Mouse (Mus musculus) embryo, embryonic 10.5 days (tissue): Measurements from ENCODE around the gene 4931409K22Rik.

Experiments
- DNase-seq: peaks from one replicate; pipeline ENCODE4 v3.0.0-alpha.2; 2015; ENCODE audit warnings: low spot score

The 4931409K22Rik gene

DNA sequence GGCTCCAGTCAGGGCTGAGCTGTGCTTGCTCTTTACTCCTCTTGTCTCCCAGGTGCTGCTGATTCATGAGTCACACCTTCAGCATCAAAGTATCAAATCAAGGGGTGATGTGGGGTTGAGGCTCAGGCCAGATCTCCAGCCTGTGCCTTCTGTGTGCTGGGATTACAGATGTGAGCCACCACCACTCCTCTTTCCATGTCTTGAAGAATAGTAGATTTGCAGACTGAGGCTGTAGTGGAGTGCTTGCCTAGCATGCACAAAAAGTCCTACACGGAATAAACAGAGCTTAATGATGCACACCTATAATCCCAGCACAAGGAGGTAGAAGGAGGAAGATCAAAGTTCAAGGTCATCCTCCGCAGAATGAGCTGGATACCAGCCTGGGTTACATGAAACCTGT, at the start of gene 4931409K22Rik:
4931409K22Rik (minus strand) TSS at position 101 of the 400 bp plus-strand sequence.
- DNase-seq, result no peak

DNA sequence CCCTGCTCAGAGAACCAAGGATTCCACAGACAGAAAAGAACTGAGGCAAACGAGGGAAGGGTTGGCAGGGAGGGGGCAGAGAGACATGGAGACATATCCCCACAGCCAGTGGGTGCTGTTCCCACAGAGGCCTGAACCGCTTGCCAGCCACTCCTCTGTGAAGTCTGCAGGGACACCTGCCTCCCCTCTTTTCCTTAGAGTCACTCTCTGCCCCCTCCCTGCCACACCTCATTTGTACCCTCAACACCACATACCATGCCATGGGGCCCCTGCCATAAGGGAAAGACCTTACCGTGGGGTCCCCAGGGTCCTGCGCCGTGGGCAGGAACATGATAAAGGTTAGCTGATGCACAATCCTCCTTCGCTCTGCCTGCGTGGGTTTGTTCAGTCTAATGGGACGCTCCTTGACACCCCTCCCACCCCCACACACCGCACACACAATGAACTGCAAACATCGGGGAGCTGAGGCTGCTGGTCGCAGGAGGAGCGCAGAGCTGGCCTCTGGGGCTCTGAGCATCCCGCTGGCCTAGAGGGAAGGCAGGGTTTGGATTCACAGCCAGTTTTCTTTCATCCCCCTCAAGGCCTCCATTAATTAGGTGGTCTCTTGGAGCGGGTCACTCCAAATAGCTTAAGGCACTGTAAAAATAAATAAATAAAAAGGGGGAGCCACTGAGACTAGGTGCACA, 49.5 kb upstream of the 4931409K22Rik start:
- peak; percentile 15 for DNase-seq

DNA sequence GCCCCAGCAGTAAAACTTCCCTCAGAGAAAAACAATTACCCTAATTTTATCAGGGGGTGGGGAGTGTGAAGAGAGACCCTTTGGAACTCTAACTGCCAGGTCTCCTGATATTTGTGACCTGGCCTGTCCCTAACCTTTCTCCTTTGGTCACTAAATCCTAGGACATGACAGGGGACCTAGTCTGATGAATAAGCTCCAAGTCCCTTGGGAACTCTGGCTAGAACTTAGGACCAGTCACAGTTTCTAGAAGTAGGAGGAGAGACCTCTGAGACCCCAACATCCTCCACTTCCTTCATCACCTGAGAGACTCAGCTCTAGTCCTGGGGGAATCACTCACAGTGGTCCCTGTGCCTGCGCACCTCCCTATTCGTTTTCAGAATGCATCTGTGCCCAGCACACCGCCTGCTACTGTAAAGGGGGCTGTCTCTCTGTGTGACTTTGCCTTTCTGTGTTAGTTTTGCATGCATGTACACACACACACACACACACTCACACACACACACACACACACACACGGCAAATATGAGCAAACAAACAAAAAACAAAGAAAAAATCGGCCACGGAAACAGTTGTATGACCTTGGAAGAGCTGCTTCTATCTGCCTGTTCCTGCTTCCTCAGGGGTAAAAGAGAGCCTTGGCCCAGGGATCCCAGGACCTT, 48.8 kb upstream of the 4931409K22Rik start:
- peak; percentile 72 for DNase-seq

DNA sequence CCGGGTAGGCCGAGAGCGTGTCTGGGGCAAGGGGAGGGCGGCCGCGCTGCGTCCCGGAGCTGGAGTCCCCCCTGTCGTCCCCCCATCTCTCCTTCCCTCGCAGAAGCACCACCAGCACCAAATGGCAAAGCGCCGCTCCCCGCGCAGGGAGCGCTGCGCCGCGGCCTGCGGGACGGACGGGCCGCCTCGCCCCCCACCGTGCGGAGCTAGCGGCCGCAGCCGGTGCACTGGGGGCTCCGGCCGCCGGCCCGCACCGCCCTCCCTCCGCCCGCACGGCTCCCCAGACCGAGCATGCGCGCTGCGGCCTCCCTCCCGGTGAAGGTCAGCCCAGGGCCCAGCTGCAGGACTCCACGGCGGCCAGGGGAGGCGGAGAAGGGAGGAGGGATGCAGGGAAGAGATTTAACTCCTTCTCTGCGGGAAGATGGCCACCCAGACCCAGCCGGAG, 48.1 kb upstream of the 4931409K22Rik start:
- peak; percentile 92 for DNase-seq

DNA sequence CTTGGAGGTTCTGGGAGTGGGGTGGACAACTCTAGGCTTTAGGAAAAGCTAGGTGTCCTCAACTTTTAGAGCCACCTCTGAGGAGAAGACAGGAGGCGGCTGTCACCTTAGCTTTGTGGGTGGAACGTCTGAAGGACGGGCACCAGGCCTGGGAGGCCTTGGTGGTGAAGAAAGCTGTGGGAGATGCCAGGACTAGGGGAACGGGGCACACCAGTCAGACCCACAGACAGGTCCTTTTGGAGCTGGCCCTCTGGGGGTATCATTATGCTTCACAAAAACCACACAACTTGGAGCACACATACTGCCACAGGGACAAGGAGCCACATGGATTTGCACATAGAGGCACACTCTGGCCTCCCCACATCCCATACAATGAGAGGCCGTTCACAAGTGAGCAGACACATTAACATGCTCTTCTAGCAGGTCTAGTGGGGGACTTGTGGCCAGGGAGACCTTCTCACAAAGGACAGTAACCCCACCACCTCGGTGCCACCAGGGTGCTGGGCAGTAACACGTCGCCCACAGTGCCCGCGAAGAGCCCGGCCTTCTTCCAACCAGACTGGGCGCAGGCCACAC, 47.6 kb upstream of the 4931409K22Rik start:
- DNase-seq, result no peak

DNA sequence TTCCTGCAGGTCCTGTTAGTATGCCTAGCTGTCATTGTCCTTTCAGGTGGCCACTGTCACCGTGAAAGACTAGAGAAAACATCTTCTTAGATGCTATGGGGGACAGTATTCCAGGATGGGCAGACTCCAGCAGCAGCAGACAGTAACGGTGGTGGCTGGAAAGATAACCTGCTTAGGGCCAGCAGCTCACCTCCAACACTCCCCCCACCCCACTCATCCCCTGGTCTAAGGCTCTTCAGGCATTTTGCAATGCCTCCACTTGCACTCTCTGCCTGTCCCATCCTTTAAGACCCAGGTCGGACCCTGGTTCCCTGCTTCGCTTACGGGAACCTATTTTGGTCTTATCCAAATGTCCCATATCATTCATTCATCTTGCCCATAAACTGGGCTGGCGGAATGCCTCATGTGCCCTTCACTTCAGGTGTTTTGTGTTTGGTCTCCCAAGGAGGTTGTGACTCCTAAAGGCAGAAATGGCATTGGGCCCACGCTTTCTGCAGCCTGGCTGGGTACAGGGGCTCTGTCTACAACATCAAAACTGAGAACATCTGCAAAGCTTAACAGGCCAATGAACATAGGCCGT, 46.9 kb upstream of the 4931409K22Rik start:
- peak; percentile 12 for DNase-seq

DNA sequence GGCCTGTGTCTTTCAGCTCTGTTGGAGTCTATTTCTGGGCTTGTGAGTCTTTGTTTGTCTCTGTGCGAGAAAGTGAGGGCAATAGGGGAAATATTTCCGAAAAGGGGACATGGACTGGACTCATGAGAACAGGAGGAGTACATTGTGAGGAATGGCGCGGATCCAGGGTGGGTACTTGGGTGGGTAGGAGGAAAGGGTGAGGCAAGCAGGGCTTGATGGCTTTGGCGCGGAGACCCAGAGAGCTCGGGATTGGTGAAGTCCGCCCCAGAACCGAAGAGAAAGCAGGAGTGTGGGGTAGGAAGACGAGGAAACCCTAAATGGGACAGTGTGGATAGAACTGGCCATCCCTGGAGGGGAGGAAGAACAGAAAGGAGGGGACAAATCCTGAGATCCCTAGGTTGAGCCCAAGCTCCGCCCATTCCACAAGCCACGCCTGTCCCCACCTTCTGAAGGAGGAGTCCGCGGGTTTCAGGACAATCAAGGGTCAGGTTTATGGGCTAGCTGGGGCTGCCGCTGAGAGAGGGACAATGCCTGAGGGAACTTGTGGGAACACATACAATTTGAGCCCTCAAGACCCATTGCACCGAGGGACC, 46.2 kb upstream of the 4931409K22Rik start:
- peak; percentile 95 for DNase-seq

DNA sequence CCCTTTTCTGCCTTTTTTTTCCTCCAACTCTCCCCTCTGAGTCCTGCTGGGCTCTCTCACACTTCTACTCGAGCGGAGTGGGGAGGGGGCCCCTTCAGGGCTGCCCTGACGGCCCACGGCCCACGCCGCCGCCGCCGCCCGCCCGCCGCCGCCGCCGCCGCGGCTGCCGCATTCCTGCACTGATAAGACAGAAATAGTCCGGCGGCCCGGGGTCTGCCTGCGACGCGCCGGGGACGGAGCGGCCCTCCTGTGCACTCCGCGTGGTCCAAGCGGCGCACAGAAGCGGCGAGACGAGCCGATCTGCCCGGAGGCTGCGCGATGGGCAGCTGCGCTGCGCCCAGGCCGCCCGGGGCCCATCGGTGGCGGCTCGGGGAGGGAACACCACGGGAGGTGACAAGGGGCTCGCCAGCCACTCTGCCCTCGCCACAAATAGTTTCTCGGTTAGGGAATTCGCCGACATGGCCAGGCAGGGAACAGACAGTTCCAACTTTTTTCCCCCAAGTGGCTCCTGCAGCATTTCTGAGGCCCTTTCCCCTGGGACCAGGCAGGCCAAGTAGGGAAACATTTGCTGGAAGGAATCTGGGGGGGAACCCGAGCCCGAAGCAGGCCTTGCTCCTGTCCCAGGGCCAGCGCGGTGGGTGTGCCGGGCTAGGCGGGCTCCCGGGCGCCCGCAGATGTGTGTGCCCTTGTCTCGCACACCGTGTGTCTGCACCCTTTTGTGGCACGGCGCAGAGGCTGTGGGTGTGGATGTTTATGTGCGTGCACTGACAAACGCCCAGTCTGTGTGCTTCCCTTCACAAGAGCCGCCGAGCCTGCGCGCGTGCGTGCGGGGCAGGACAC, 45.5 kb upstream of the 4931409K22Rik start:
- DNase-seq, result peak; percentile 77

DNA sequence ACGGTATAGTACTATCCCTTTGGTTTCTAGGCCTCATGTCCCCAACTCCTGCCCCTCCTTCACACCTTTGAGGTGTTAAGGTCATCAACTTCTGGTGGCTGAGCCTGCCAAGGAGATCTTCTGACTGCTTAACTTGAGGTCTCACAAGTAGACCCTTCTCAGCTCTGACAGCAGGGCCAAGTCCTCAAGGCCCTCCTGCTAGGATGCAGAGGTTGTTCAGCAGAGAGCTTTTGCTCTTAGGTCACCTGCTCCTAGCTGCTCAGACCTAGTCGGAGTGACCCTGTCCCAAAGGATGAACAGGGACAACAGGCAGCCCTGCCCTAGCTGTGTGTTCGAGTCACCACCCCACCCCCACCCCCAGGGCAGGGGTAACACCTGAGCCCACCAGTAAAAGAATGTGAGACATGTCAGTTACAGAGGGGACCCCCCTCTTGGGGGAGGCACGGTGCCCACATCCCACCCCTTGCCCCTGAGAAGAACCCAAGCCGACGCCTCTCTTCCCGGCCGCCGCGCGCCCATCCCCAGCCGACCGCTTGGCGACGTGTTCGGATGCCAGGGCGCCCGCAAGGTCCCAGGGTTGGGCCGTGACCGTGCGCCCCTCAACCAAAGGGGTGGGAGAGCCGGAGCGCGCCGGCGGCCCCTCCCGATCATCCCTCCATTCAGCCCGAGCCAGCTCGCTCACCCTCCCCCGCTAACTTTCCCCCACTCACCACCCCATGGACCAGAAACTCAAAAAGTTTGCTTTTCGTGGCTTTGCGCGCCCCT, 44.6 kb upstream of the 4931409K22Rik start:
- no peak for DNase-seq

DNA sequence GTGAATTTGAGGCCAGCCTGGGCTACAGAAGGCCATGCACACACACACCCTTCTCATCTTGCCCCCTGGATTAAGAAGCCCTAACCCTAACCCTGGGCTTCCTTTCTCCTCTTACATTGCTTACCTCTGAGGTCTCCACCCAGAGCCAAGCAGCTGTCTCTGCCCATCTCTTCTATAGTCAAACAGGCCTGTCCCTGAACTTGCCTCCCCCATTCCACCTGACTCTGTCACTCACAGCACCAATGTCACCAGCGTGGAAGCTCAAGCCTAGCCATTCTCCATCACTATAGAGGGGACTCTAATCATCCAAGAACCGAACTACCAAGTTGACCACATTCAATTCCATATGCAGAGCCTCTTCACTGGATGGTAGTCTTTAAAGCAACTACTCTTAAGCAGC, 43.6 kb upstream of the 4931409K22Rik start:
- no peak for DNase-seq

DNA sequence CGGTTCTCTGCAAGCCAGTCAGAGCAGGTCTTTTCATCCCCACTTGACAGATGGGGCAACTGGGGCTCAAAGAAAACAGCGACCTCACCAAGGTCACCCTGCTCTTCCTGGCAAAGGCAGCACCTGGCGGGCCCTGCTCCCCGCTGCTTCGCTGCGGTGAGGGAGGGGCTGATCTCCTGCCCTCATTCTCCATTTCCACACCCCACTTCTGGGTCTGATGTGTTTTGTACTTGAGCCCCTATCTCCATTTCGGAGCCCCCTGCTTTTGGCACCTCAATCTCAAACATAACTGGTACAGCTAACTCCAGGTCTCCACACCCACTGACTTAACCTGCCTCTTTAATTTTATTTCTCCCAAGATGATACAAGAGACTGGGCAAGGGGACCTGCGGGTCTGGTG, 42.5 kb upstream of the 4931409K22Rik start:
- no peak for DNase-seq

DNA sequence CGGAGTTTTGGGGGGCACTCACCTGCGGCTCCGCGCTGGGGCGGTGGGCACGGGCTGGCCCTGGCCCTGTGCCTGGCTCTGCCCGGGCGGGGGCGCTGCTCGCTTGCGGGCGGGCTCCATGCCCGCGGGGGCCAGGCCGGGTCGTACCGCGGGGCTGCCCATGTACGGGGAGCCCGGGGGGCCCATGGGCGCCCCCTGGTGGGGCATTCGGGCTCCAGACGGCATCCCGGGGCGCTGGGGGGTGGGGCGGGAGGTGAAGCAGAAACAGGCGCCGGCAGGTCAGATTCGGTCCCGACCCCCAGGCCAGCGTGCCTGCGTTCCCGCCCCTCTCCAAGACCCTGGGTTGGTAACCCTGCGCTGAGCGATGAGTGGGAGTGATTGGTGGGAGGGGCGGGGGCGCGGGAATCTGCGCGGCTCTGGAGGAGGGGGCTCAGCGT, 42.0 kb upstream of the 4931409K22Rik start:
- DNase-seq, result peak; percentile 75

DNA sequence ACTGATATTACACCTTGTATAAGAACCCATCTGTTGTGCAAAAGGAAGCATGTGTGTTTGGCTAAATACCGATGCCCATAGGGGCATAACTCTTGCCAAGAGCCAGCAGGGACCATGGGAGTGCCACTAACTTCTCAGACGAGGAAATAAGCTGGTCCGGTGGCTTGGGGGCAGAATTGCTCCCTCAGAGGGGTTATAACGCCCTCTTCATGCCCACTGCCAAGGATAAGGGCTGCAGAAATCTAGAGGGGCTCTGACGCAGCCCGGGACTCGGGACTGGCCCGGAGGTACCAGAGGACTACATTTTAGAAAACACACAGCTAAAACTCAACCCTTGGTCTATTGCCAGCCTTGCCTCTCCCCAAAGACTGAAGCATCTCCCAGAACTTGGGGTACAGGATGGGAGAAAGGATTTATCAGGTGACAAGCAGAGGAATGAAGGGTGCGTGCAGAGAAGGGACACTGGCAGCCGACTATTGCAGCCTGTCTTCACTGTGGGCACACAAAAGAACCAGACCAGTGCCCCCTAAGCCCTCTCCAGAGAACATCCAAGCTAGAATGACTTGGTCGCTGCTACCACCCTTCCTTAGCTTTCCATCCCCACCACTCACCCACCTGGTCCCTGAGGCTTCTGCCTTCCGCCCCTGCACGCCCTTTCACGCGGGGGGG, 41.4 kb upstream of the 4931409K22Rik start:
- peak; percentile 14 for DNase-seq

DNA sequence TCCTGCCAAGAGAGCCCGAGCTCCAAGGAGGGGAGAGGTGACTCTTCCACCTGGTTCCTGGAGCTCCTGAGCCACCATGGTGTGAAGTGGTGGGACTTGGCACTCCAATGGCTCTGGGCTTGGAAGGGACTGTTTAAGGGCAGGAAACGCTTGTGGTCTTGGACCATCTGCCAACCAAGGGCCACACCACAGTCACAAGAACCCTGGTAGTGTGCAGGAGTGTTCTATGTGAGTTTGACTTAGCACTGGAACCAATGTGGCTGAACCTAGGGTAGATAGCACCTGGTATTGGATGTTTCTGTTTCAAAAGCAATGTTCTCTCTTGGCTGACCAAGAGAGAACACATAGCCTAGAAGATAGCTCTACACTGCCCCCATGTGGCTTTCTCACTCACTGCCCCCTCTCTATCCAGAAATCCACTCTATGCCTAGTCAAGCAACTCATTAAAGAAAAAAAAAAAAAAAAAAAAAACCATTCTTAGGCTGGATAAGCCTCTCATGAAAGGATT, 40.7 kb upstream of the 4931409K22Rik start:
- peak; percentile 94 for DNase-seq

DNA sequence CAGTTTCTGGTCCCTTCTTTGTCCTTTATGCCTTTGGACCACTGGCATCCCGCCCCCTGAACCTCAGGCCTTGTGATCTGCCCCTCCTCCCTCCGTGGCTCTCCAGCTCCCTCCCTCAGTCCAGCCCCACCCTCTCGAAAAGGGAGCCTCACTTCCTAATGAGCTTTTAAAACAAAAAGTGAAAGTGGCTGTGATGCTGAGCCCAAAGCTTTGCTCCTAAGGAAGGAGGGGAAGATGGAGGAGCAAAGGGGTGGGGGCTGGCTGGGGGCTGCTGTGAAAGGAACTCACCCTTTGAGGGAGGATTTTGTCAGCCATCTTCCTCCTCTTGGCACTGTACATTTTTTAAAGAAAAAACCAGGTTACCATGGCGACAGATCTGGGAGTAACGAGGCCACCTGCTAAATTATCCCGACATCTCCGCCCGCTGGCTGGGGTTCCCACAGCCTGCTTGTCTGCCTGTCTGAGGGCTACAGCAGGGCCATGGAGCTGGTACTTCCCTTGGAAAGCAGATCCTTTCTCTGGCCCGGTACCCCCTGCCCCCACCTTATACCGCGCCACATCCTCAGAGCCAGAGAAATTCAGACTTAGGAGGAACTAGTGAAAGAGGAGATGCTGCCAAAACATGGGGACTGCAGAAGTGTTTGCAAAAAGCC, 40.0 kb upstream of the 4931409K22Rik start:
- peak; percentile 71 for DNase-seq

DNA sequence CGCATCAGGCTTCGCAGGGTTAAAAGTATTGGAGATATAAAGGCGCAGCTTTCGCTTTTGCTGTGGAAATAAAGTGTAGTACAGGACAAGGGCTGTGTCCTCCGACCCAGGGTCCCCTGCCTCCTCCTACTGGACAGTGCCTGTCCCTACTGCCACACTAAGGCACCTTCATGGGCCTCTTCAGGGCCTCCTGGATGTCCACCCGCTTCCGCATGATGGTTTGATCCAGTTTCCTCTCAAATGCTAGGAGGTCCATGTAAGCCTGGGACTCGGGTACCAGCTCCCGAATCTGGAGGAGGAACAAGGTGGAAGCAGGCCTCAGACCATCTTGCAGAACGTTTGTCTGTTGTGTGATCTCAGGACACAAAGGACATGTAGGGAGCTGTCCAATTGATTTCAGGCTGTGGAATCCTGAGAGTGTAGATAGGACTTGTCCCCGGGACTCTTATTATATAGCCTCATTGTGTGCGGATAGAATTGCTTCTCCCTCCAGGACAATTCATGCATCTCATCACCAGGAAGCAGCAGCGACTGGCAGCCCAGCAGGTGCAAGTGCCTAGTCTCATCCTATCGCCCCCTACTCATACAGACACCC, 39.3 kb upstream of the 4931409K22Rik start:
- peak; percentile 16 for DNase-seq

DNA sequence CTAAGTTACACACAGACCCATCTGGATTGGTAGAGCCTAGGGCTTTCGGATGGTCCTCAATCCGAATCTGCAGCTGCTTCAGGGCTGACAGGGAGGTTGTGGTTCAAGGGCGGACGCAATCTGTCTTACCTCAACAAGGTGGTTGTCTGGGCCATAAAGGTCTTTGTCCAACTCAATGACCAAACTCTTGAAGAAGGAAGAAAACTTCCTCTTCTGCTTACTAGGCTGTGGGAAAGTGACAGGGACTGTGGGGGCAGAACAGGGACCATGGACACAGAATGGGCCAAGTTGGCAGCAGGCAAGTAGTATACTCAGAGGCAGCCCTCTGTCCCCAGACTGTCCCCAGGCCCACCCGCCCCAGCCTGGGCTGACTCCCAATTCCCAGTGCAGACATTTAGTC, 38.7 kb upstream of the 4931409K22Rik start:
- DNase-seq, result no peak

DNA sequence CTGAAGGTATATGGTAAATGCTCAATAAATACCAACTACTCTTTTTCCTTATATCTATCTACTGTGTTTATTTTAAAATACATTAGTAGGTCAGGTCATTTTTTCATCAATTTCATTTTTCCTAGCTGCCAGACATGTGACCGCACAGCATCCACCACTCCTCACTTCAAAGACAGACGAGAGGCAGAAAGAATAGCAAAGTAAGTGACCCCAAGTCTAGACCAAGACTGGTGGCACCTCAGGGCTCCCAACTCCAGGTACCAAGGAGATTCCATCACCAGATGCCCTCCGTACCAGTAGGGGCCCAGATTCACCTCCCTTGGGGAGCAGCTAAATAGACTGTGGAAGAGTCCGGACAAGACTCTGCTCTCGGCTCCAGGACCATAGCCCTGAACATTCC, 37.7 kb upstream of the 4931409K22Rik start:
- DNase-seq, result no peak

DNA sequence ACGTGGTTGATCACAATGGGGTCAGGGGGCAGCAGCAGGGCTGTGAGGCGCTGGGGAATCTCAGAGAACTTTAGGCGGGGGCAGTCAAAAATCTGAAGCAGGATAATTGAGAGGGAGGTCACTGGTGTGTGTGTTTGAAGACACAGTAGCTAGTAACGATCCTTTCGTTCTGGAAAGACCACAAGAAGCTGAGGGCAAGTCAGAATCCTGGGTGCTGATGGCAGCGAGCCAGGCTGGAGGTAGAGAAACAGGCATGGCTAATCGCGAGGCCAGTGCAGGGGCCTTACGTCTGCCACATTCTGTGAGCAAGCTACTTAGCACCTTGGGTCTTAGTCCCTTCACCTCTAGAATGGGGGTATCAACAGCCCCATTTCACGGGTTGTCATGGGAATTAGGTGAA, 37.3 kb upstream of the 4931409K22Rik start:
- DNase-seq, result no peak
